Mouse (Mus musculus): ENCODE measurements around the gene Wdr46. TPM values are rescaled to one million over a fixed set of nuclear protein-coding genes. Genes with fewer than 3 reads are reported as not detected.
"Not testable (repeated sequence)": the region's sequence is repeated elsewhere in the genome, so short reads cannot be mapped to it uniquely, and the experiment has no call there.

Gene Wdr46
- polyA plus RNA-seq, 1 experiment from 2014 or later, result 49.6 TPM

- Histone ChIP-seq H3K27me3 (peaks cover 49% of the 10 kb centered on the region), H3K4me1 (peaks cover 10% of the 10 kb centered on the region), H3K9me3 (no peaks in the 10 kb centered on the region), H3K36me3 (no peaks in the 10 kb centered on the region), H3K4me2 (replicated peaks) (peak overlapping the region; percentile 53), H3K4me3 (peak overlapping the region; percentile 34), H3K9ac (peak overlapping the region; percentile 36), H3K27ac (no peak overlapping the region)
- WGBS, result 2% methylated on average over 57 of the region's 57 CpGs
- no peak for ATAC-seq (ENCODE audit: insufficient number of reproducible peaks, insufficient read depth, low FRiP score, low TSS enrichment)
These were observed 37.5 kb downstream of the Wdr46 start for GRCm38 (mm10) chr17:33977861-33978557.

- H3K4me1 ChIP-seq, result peaks cover 10% of the 10 kb centered on the region
- WGBS, result 0% methylated on average over 17 of the region's 17 CpGs
- H3K27ac ChIP-seq, result no peak overlapping the region
- peak overlapping the region; percentile 36; the same call in 1 of the 2 replicates for H3K9ac ChIP-seq
- H3K4me3 ChIP-seq, result peak overlapping the region; percentile 34
- H3K36me3 ChIP-seq, result no peaks in the 10 kb centered on the region
- peaks cover 49% of the 10 kb centered on the region for H3K27me3 ChIP-seq
- ATAC-seq (ENCODE audit: insufficient number of reproducible peaks, insufficient read depth, low FRiP score, low TSS enrichment), result peak; percentile 36; the same call in 1 of the 2 replicates
- H3K4me2 ChIP-seq (replicated peaks), result peak overlapping the region; percentile 53
- no peaks in the 10 kb centered on the region for H3K9me3 ChIP-seq
These were observed 38.2 kb downstream of the Wdr46 start for GRCm38 (mm10) chr17:33978631-33979031.

- Histone ChIP-seq H3K27ac (no peak overlapping the region), H3K36me3 (no peaks in the 10 kb centered on the region), H3K27me3 (peaks cover 49% of the 10 kb centered on the region), H3K4me3 (no peak overlapping the region), H3K9ac (no peak overlapping the region), H3K4me2 (replicated peaks) (no peak overlapping the region), H3K4me1 (peaks cover 10% of the 10 kb centered on the region), H3K9me3 (no peaks in the 10 kb centered on the region)
- WGBS, result 69% methylated on average over 6 of the region's 6 CpGs
- no peak for ATAC-seq (ENCODE audit: insufficient number of reproducible peaks, insufficient read depth, low FRiP score, low TSS enrichment)
These were observed 39.1 kb downstream of the Wdr46 start for GRCm38 (mm10) chr17:33979512-33980050.

GRCm38 (mm10) chr17:33980181-33981035, 39.9 kb downstream of the Wdr46 start:
- no peak overlapping the region for H3K9ac ChIP-seq
- ATAC-seq (ENCODE audit: insufficient number of reproducible peaks, insufficient read depth, low FRiP score, low TSS enrichment), result no peak
- H3K27ac ChIP-seq, result no peak overlapping the region
- peaks cover 10% of the 10 kb centered on the region for H3K4me1 ChIP-seq
- 0 out of 2 replicates have a peak overlapping the region, but pooled peaks have one; percentile 23 for H3K4me2 ChIP-seq (replicated peaks)
- H3K4me3 ChIP-seq, result no peak overlapping the region; the same call in 1 of the 2 replicates
- WGBS, result 77% methylated on average over 19 of the region's 19 CpGs
- H3K36me3 ChIP-seq, result no peaks in the 10 kb centered on the region
- no peaks in the 10 kb centered on the region for H3K9me3 ChIP-seq
- H3K27me3 ChIP-seq, result peaks cover 49% of the 10 kb centered on the region

GRCm38 (mm10) chr17:33981192-33981909, 40.9 kb downstream of the Wdr46 start:
- not testable (repeated sequence) for H3K36me3 ChIP-seq, H3K9me3 ChIP-seq, H3K4me1 ChIP-seq
- peak; percentile 91 for ATAC-seq (ENCODE audit: insufficient number of reproducible peaks, insufficient read depth, low FRiP score, low TSS enrichment)
- H3K9ac ChIP-seq, result peak overlapping the region; percentile 65
- H3K4me2 ChIP-seq (replicated peaks), result peak overlapping the region; percentile 53
- H3K27ac ChIP-seq, result peak overlapping the region; percentile 92
- H3K4me3 ChIP-seq, result peak overlapping the region; percentile 48
- H3K27me3 ChIP-seq, result peaks cover 43% of the 10 kb centered on the region
- WGBS, result under 1% methylated on average over 27 of the region's 27 CpGs

- H3K9me3 ChIP-seq; H3K27ac ChIP-seq; H3K36me3 ChIP-seq; ATAC-seq (ENCODE audit: insufficient number of reproducible peaks, insufficient read depth, low FRiP score, low TSS enrichment); H3K4me1 ChIP-seq; H3K9ac ChIP-seq: not testable (repeated sequence)
- H3K4me3 ChIP-seq, result peak overlapping the region; percentile 48
- H3K27me3 ChIP-seq, result peaks cover 35% of the 10 kb centered on the region
- peak overlapping the region; percentile 53 for H3K4me2 ChIP-seq (replicated peaks)
- 13% methylated on average over 8 of the region's 8 CpGs for WGBS
These were observed 41.7 kb downstream of the Wdr46 start for GRCm38 (mm10) chr17:33982136-33982535.

GRCm38 (mm10) chr17:33991788-33992664, 51.6 kb downstream of the Wdr46 start:
- Histone ChIP-seq H3K27me3 (peaks cover 4% of the 10 kb centered on the region; the same call in 1 of the 2 replicates), H3K4me3 (no peak overlapping the region), H3K4me2 (replicated peaks) (no peak overlapping the region), H3K27ac (no peak overlapping the region), H3K9me3 (no peaks in the 10 kb centered on the region), H3K9ac (no peak overlapping the region), H3K36me3 (no peaks in the 10 kb centered on the region), H3K4me1 (no peaks in the 10 kb centered on the region)
- WGBS, result 32% methylated on average over 10 of the region's 10 CpGs
- no peak for ATAC-seq (ENCODE audit: insufficient number of reproducible peaks, insufficient read depth, low FRiP score, low TSS enrichment)

- Histone ChIP-seq H3K27ac (no peak overlapping the region), H3K4me1 (peaks cover 7% of the 10 kb centered on the region; the same call in 1 of the 2 replicates), H3K4me2 (replicated peaks) (no peak overlapping the region), H3K4me3 (no peak overlapping the region), H3K9me3 (no peaks in the 10 kb centered on the region), H3K27me3 (peaks cover 29% of the 10 kb centered on the region), H3K36me3 (no peaks in the 10 kb centered on the region), H3K9ac (no peak overlapping the region)
- no peak for ATAC-seq (ENCODE audit: insufficient number of reproducible peaks, insufficient read depth, low FRiP score, low TSS enrichment)
- 81% methylated on average over 8 of the region's 8 CpGs for WGBS
These were observed 54.5 kb downstream of the Wdr46 start for GRCm38 (mm10) chr17:33994959-33995358.

- Histone ChIP-seq H3K27ac (no peak overlapping the region), H3K9ac (no peak overlapping the region), H3K9me3 (no peaks in the 10 kb centered on the region), H3K4me1 (peaks cover 9% of the 10 kb centered on the region; the same call in 1 of the 2 replicates), H3K4me3 (no peak overlapping the region), H3K27me3 (peaks cover 36% of the 10 kb centered on the region), H3K4me2 (replicated peaks) (no peak overlapping the region), H3K36me3 (no peaks in the 10 kb centered on the region)
- ATAC-seq (ENCODE audit: insufficient number of reproducible peaks, insufficient read depth, low FRiP score, low TSS enrichment), result no peak
- WGBS, result 63% methylated on average over 3 of the region's 3 CpGs
These were observed 55.2 kb downstream of the Wdr46 start for GRCm38 (mm10) chr17:33995651-33996050.

GRCm38 (mm10) chr17:33997025-33997424, 56.6 kb downstream of the Wdr46 start:
- H3K27me3 ChIP-seq, result peaks cover 49% of the 10 kb centered on the region
- 86% methylated on average over 2 of the region's 2 CpGs for WGBS

More at GRCm38 (mm10) chr17:33997025-33997424, 56.6 kb downstream of the Wdr46 start:
- H3K4me3 ChIP-seq; H3K4me1 ChIP-seq; H3K27ac ChIP-seq; H3K36me3 ChIP-seq; ATAC-seq (ENCODE audit: insufficient number of reproducible peaks, insufficient read depth, low FRiP score, low TSS enrichment); H3K9me3 ChIP-seq; H3K9ac ChIP-seq; H3K4me2 ChIP-seq (replicated peaks): not testable (repeated sequence)

Measured in embryonic facial prominence, embryonic 12.5 days (tissue).